Mouse (Mus musculus): Measurements from ENCODE around the gene Cacna1i. TPM values are rescaled to one million over a fixed set of nuclear protein-coding genes. Genes with fewer than 3 reads are reported as not detected.

Cacna1i gene
- polyA plus RNA-seq, 1 experiment from 2014 or later, result not detected

GRCm38 (mm10) chr15:80319921-80320320 lies 32.9 kb downstream of the Cacna1i start:
- Histone ChIP-seq H3K9ac (ENCODE audit: low read length) (no peak overlapping the region), H3K4me1 (ENCODE audit: control insufficient read depth in 2 of 2, insufficient read depth in 2 of 2, low read length in 2 of 2) (no peaks in the 10 kb centered on the region), H3K4me3 (ENCODE audit: control insufficient read depth in 1 of 2, insufficient read depth in 1 of 2, low read depth in 1 of 2, low read length in 2 of 2) (no peak overlapping the region), H3K36me3 (ENCODE audit: control insufficient read depth, insufficient read depth, low read length) (no peaks in the 10 kb centered on the region), H3K27me3 (ENCODE audit: control insufficient read depth, insufficient read depth, low read length) (peaks cover 4% of the 10 kb centered on the region), H3K27ac (replicated peaks in 1 of 2; ENCODE audit: control insufficient read depth in 1 of 2, insufficient read depth in 1 of 2, low read depth in 2 of 2, low read length in 2 of 2) (no peak overlapping the region), H3K4me2 (ENCODE audit: low read length) (no peak overlapping the region), H3K9me3 (ENCODE audit: control insufficient read depth, low read length) (no peaks in the 10 kb centered on the region)
- WGBS, result 81% methylated on average over 6 of the region's 6 CpGs
- no peak for ATAC-seq (ENCODE audit: insufficient number of reproducible peaks, insufficient read depth, low FRiP score, low read depth)

- H3K4me1 ChIP-seq (ENCODE audit: control insufficient read depth in 2 of 2, insufficient read depth in 2 of 2, low read length in 2 of 2), result no peaks in the 10 kb centered on the region
- no peaks in the 10 kb centered on the region for H3K9me3 ChIP-seq (ENCODE audit: control insufficient read depth, low read length)
- H3K4me2 ChIP-seq (ENCODE audit: low read length), result no peak overlapping the region
- WGBS, result 49% methylated on average over 2 of the region's 2 CpGs
- no peak overlapping the region for H3K27ac ChIP-seq (replicated peaks in 1 of 2; ENCODE audit: control insufficient read depth in 1 of 2, insufficient read depth in 1 of 2, low read depth in 2 of 2, low read length in 2 of 2)
- peaks cover 14% of the 10 kb centered on the region for H3K27me3 ChIP-seq (ENCODE audit: control insufficient read depth, insufficient read depth, low read length)
- H3K9ac ChIP-seq (ENCODE audit: low read length), result no peak overlapping the region
- no peak for ATAC-seq (ENCODE audit: insufficient number of reproducible peaks, insufficient read depth, low FRiP score, low read depth)
- no peak overlapping the region for H3K4me3 ChIP-seq (ENCODE audit: control insufficient read depth in 1 of 2, insufficient read depth in 1 of 2, low read depth in 1 of 2, low read length in 2 of 2)
- no peaks in the 10 kb centered on the region for H3K36me3 ChIP-seq (ENCODE audit: control insufficient read depth, insufficient read depth, low read length)
Observed at GRCm38 (mm10) chr15:80325207-80325606, 38.2 kb downstream of the Cacna1i start.

DNA sequence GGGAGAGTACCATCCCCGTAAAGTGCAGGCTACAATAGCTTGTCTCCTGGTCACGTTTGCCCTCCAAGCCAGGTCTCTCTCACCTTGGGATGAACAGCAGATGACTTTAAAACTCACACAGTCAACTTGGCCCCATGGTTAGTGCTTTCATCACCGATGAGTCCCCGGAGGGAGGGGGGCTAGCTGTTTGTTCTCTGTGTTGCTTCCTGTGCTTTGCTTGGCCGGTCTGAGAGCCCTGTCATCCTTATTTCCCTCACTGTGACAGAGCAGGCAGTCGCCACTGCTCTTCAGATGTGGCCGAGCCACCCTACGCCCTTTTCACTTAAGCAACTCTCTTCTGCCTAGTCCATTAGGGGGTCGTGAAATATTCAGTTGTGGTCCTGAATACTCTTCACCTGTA lies 38.7 kb downstream of the Cacna1i start:
- no peak for ATAC-seq (ENCODE audit: insufficient number of reproducible peaks, insufficient read depth, low FRiP score, low read depth)
- no peaks in the 10 kb centered on the region for H3K36me3 ChIP-seq (ENCODE audit: control insufficient read depth, insufficient read depth, low read length)
- no peak overlapping the region for H3K4me3 ChIP-seq (ENCODE audit: control insufficient read depth in 1 of 2, insufficient read depth in 1 of 2, low read depth in 1 of 2, low read length in 2 of 2)
- H3K4me2 ChIP-seq (ENCODE audit: low read length), result no peak overlapping the region
- 75% methylated on average over 9 of the region's 9 CpGs for WGBS
- H3K4me1 ChIP-seq (ENCODE audit: control insufficient read depth in 2 of 2, insufficient read depth in 2 of 2, low read length in 2 of 2), result no peaks in the 10 kb centered on the region
- H3K27me3 ChIP-seq (ENCODE audit: control insufficient read depth, insufficient read depth, low read length), result peaks cover 17% of the 10 kb centered on the region
- no peaks in the 10 kb centered on the region for H3K9me3 ChIP-seq (ENCODE audit: control insufficient read depth, low read length)
- H3K9ac ChIP-seq (ENCODE audit: low read length), result no peak overlapping the region
- H3K27ac ChIP-seq (replicated peaks in 1 of 2; ENCODE audit: control insufficient read depth in 1 of 2, insufficient read depth in 1 of 2, low read depth in 2 of 2, low read length in 2 of 2), result no peak overlapping the region

DNA sequence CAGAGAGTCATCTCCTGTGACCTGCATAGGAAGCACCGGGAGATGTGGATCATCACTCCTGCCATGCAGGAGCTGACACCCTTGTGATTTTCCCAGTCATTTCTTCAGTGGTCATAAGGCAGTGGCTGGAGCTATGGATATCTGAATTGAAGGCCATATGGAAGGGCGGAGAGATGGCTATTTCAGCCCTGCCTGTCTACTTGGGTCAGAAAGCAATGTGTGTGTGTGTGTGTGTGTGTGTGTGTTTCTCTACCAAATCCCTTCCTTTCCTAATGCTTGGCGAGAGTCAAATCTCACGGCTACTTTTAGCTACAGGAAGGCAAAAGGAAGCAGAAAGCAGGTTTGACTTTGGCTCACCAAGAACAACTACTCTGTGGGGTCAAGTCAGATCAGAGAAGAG lies 39.9 kb downstream of the Cacna1i start:
- H3K27me3 ChIP-seq (ENCODE audit: control insufficient read depth, insufficient read depth, low read length), result peaks cover 17% of the 10 kb centered on the region
- no peak for ATAC-seq (ENCODE audit: insufficient number of reproducible peaks, insufficient read depth, low FRiP score, low read depth)

GRCm38 (mm10) chr15:80327743-80328540 lies 40.9 kb downstream of the Cacna1i start:
- Histone ChIP-seq H3K4me1 (ENCODE audit: control insufficient read depth in 2 of 2, insufficient read depth in 2 of 2, low read length in 2 of 2) (no peaks in the 10 kb centered on the region), H3K4me2 (ENCODE audit: low read length) (no peak overlapping the region), H3K9me3 (ENCODE audit: control insufficient read depth, low read length) (no peaks in the 10 kb centered on the region), H3K27ac (replicated peaks in 1 of 2; ENCODE audit: control insufficient read depth in 1 of 2, insufficient read depth in 1 of 2, low read depth in 2 of 2, low read length in 2 of 2) (no peak overlapping the region), H3K36me3 (ENCODE audit: control insufficient read depth, insufficient read depth, low read length) (no peaks in the 10 kb centered on the region), H3K4me3 (ENCODE audit: control insufficient read depth in 1 of 2, insufficient read depth in 1 of 2, low read depth in 1 of 2, low read length in 2 of 2) (no peak overlapping the region), H3K27me3 (ENCODE audit: control insufficient read depth, insufficient read depth, low read length) (peaks cover 25% of the 10 kb centered on the region), H3K9ac (ENCODE audit: low read length) (no peak overlapping the region)
- ATAC-seq (ENCODE audit: insufficient number of reproducible peaks, insufficient read depth, low FRiP score, low read depth), result no peak
- WGBS, result 75% methylated on average over 13 of the region's 13 CpGs

More for the DNA sequence above, 39.9 kb downstream of the Cacna1i start:
- Histone ChIP-seq H3K36me3 (ENCODE audit: control insufficient read depth, insufficient read depth, low read length) (no peaks in the 10 kb centered on the region), H3K9me3 (ENCODE audit: control insufficient read depth, low read length) (no peaks in the 10 kb centered on the region), H3K27ac (replicated peaks in 1 of 2; ENCODE audit: control insufficient read depth in 1 of 2, insufficient read depth in 1 of 2, low read depth in 2 of 2, low read length in 2 of 2) (no peak overlapping the region), H3K4me3 (ENCODE audit: control insufficient read depth in 1 of 2, insufficient read depth in 1 of 2, low read depth in 1 of 2, low read length in 2 of 2) (no peak overlapping the region), H3K4me1 (ENCODE audit: control insufficient read depth in 2 of 2, insufficient read depth in 2 of 2, low read length in 2 of 2) (no peaks in the 10 kb centered on the region), H3K9ac (ENCODE audit: low read length) (no peak overlapping the region), H3K4me2 (ENCODE audit: low read length) (no peak overlapping the region)
- WGBS, result 63% methylated on average over 4 of the region's 4 CpGs

DNA sequence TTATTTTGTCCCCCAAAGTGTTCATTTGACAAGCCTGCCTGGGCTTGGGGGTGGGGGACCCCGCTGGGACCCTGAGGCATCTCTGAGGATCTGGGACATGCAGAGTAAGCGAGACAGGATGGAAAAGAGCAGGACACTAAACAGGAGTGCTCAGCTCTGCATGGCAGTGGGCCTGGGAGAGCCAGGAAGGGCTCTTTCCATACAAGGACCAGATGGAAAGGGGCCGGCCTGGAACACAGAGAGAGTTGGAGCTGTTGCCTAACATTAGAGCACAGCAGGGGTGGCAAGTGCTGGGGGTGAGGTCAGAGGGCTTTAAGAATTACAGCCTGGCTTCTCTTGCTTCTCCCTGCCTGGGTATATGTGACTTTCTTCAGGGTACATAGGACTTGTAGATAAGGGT lies 43.2 kb downstream of the Cacna1i start:
- Histone ChIP-seq H3K4me1 (ENCODE audit: control insufficient read depth in 2 of 2, insufficient read depth in 2 of 2, low read length in 2 of 2) (no peaks in the 10 kb centered on the region), H3K4me3 (ENCODE audit: control insufficient read depth in 1 of 2, insufficient read depth in 1 of 2, low read depth in 1 of 2, low read length in 2 of 2) (no peak overlapping the region), H3K9ac (ENCODE audit: low read length) (no peak overlapping the region), H3K27me3 (ENCODE audit: control insufficient read depth, insufficient read depth, low read length) (peaks cover 22% of the 10 kb centered on the region), H3K4me2 (ENCODE audit: low read length) (no peak overlapping the region), H3K36me3 (ENCODE audit: control insufficient read depth, insufficient read depth, low read length) (no peaks in the 10 kb centered on the region), H3K9me3 (ENCODE audit: control insufficient read depth, low read length) (no peaks in the 10 kb centered on the region), H3K27ac (replicated peaks in 1 of 2; ENCODE audit: control insufficient read depth in 1 of 2, insufficient read depth in 1 of 2, low read depth in 2 of 2, low read length in 2 of 2) (no peak overlapping the region)
- ATAC-seq (ENCODE audit: insufficient number of reproducible peaks, insufficient read depth, low FRiP score, low read depth), result no peak
- WGBS, result 39% methylated on average over 3 of the region's 3 CpGs

GRCm38 (mm10) chr15:80334766-80335165 lies 47.7 kb downstream of the Cacna1i start:
- Histone ChIP-seq H3K27ac (replicated peaks in 1 of 2; ENCODE audit: control insufficient read depth in 1 of 2, insufficient read depth in 1 of 2, low read depth in 2 of 2, low read length in 2 of 2) (no peak overlapping the region), H3K9ac (ENCODE audit: low read length) (no peak overlapping the region), H3K36me3 (ENCODE audit: control insufficient read depth, insufficient read depth, low read length) (no peaks in the 10 kb centered on the region), H3K4me3 (ENCODE audit: control insufficient read depth in 1 of 2, insufficient read depth in 1 of 2, low read depth in 1 of 2, low read length in 2 of 2) (no peak overlapping the region), H3K9me3 (ENCODE audit: control insufficient read depth, low read length) (no peaks in the 10 kb centered on the region), H3K4me2 (ENCODE audit: low read length) (no peak overlapping the region), H3K27me3 (ENCODE audit: control insufficient read depth, insufficient read depth, low read length) (peaks cover 14% of the 10 kb centered on the region), H3K4me1 (ENCODE audit: control insufficient read depth in 2 of 2, insufficient read depth in 2 of 2, low read length in 2 of 2) (no peaks in the 10 kb centered on the region)
- 79% methylated on average over 10 of the region's 10 CpGs for WGBS
- no peak for ATAC-seq (ENCODE audit: insufficient number of reproducible peaks, insufficient read depth, low FRiP score, low read depth)

GRCm38 (mm10) chr15:80335196-80335595 lies 48.2 kb downstream of the Cacna1i start:
- Histone ChIP-seq H3K4me1 (ENCODE audit: control insufficient read depth in 2 of 2, insufficient read depth in 2 of 2, low read length in 2 of 2) (no peaks in the 10 kb centered on the region), H3K27me3 (ENCODE audit: control insufficient read depth, insufficient read depth, low read length) (peaks cover 12% of the 10 kb centered on the region), H3K9me3 (ENCODE audit: control insufficient read depth, low read length) (no peaks in the 10 kb centered on the region), H3K4me2 (ENCODE audit: low read length) (no peak overlapping the region), H3K36me3 (ENCODE audit: control insufficient read depth, insufficient read depth, low read length) (no peaks in the 10 kb centered on the region), H3K9ac (ENCODE audit: low read length) (no peak overlapping the region), H3K27ac (replicated peaks in 1 of 2; ENCODE audit: control insufficient read depth in 1 of 2, insufficient read depth in 1 of 2, low read depth in 2 of 2, low read length in 2 of 2) (no peak overlapping the region), H3K4me3 (ENCODE audit: control insufficient read depth in 1 of 2, insufficient read depth in 1 of 2, low read depth in 1 of 2, low read length in 2 of 2) (no peak overlapping the region)
- no peak for ATAC-seq (ENCODE audit: insufficient number of reproducible peaks, insufficient read depth, low FRiP score, low read depth)
- WGBS, result 66% methylated on average over 7 of the region's 7 CpGs

All from heart, embryonic 14.5 days (tissue).